Mouse (Mus musculus): ENCODE results near the gene Cryz.

DNA sequence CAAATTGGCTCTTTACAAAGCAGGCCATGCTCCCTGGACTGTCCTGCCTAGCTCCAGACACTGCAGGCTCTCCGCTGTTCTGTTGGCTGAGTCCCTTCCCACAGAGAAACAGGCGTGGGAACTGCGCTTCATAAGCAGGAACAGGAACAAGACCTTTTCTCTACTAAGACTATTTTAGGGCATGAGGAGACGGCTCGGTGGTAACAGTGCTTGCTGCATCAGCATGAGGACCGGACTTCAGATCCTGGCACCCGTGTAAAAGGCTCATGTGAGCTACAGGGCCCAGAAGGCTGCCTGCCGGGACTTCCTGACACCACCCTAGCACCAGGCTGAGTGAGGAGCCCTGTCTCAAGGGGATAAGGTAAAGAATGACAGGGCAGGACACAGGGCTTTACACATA, 12.2 kb upstream of the Cryz start:
- TF ChIP-seq CTCF (IDR thresholded peaks at IDR 0.05; ENCODE audit: borderline replicate concordance, insufficient read depth, low read length) (no peak), POLR2A (IDR thresholded peaks at IDR 0.05; ENCODE audit: low read depth, low read length) (no peak)

All from embryonic fibroblast, embryonic 13.5 days (primary cell).